Mouse (Mus musculus): ENCODE results near the gene Axl. TPM values are rescaled to one million over a fixed set of nuclear protein-coding genes. Genes with fewer than 3 reads are reported as not detected.

Axl gene
- polyA plus RNA-seq, 1 experiment from 2014 or later = 27.6 TPM

DNA sequence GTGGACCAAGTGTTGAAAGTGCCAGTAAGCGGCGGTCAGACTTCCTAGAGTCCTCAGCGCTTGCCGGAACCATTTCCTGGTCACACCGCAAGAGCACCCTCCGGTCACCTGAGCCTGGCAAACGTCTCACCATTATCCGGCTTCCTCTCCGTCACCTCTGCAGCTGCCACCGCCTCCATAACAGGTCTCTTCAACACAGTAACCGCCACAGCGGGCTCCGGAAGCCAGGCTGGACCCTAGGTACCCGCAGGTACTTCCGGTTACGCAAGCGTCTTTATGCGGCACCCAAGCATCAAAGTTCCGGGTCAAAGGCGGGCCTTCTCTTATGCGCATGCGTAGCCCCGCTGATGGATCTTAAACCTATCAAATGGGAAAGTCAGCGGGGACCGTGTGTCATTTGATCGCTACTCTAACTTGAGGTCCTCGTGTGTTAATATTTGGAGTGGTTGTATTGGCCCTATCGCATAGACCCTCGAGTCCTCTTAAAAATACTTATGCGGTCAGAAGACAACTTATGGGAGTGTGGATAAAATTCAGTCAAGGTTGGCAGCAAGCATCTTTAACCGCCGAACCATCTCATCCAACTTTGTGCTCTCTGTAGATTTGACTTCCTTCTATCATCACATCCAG is 69.6 kb downstream of the Axl start, which contains the start of gene Ccdc97:
Ccdc97 (minus strand) TSS at position 301 of the 630 bp plus-strand sequence.
- WGBS = 5% methylated on average over 32 of the region's 32 CpGs

DNA sequence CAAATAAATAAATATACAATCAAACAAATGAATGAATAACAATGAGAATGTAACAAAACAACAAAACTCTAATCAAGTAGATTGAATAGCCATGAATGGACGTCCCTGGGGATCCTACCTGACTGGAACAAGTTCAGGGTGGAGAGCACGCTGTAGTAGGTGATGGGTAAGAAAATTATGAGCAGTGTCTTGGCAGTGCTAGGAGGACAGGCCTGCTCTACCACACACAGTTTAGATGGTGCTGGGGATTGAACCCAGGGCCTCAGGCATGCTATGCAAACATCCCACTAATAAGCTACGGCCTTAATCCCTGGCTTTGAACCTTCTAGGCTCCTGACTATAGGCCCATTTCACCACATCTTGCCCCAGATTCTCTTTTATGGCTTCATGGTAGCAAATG is 71.0 kb downstream of the Axl start:
- H3K36me3 ChIP-seq = peaks cover 57% of the 10 kb centered on the region
- peaks cover 23% of the 10 kb centered on the region for H3K4me1 ChIP-seq
- no peaks in the 10 kb centered on the region for H3K27me3 ChIP-seq (replicated peaks)
- 92% methylated on average over 3 of the region's 3 CpGs for WGBS
- ATAC-seq (ENCODE audit: low FRiP score) = no peak
- peak overlapping the region; percentile 85 for H3K4me2 ChIP-seq
- H3K27ac ChIP-seq (replicated peaks) = no peak overlapping the region
- H3K4me3 ChIP-seq (replicated peaks) = no peak overlapping the region; the same call in 1 of the 2 replicates
- no peak overlapping the region for H3K9ac ChIP-seq (replicated peaks)
- H3K9me3 ChIP-seq (replicated peaks) = no peaks in the 10 kb centered on the region

More for the DNA sequence above, 69.6 kb downstream of the Axl start, which contains the start of gene Ccdc97:
- Histone ChIP-seq H3K9ac (replicated peaks) (peak within 1 kb of the TSS; percentile 74), H3K9me3 (replicated peaks) (no peaks in the 10 kb centered on the region), H3K4me2 (peak within 1 kb of the TSS; percentile 85), H3K36me3 (peaks cover 57% of the 10 kb centered on the region), H3K4me1 (peaks cover 23% of the 10 kb centered on the region), H3K27ac (replicated peaks) (peak within 1 kb of the TSS; percentile 88), H3K27me3 (replicated peaks) (no peaks in the 10 kb centered on the region), H3K4me3 (replicated peaks) (peak within 1 kb of the TSS; percentile 77)
- ATAC-seq (ENCODE audit: low FRiP score) = peak; percentile 84

DNA sequence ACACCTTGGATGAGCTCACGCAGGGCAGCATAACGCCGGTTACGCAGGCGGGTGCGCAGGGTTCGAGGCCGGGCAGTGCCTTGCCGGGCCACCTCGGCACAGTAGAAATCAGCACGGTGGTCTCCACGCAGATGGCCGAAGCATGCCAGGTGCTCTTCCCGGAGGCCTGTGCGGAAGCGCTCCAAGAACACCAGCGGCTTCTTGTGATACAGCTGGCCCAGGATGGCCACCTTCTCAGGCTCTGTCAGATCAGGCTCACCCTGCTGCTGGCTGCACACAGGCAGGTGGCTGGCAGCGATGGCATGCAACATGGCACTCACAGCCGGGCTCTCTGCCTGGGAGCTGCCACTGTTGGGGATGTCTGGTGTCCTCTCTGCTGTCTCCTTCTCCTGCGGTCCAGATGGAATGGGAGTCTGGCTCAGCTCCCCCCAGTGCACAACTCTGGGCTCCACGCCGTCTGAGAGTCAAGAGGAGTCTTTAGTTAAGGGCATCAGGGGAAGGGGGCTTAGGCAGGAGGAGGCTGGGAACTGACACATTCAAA is 72.7 kb downstream of the Axl start:
- Histone ChIP-seq H3K4me2 (no peak overlapping the region), H3K9ac (replicated peaks) (no peak overlapping the region), H3K36me3 (peaks cover 49% of the 10 kb centered on the region), H3K4me1 (peaks cover 25% of the 10 kb centered on the region), H3K27me3 (replicated peaks) (no peaks in the 10 kb centered on the region), H3K4me3 (replicated peaks) (no peak overlapping the region), H3K9me3 (replicated peaks) (no peaks in the 10 kb centered on the region), H3K27ac (replicated peaks) (no peak overlapping the region)
- 96% methylated on average over 22 of the region's 22 CpGs for WGBS
- ATAC-seq (ENCODE audit: low FRiP score) = no peak

DNA sequence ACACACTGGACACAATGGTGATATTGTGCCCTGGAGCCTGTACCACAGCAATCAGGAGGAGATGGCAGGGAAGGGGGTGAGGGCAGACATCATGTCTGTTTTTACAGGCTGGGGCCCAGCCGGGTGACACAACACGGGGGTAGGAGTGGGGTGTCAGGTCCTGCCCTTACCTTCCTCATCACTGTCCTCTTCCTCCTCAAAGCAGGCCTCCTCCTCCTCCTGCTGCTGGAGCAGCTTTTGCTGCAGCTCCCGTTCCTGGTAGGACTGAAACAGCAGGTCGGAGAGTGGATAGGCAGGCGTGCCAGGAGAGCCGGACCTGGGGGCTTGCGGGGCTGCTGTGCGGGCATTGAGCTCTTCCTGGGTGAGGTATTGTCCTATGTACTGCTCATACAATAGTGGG is 73.9 kb downstream of the Axl start:
- WGBS = 94% methylated on average over 8 of the region's 8 CpGs
- Histone ChIP-seq H3K4me2 (no peak overlapping the region), H3K27me3 (replicated peaks) (no peaks in the 10 kb centered on the region), H3K36me3 (peaks cover 41% of the 10 kb centered on the region), H3K4me1 (peaks cover 34% of the 10 kb centered on the region), H3K27ac (replicated peaks) (no peak overlapping the region), H3K4me3 (replicated peaks) (no peak overlapping the region), H3K9me3 (replicated peaks) (no peaks in the 10 kb centered on the region), H3K9ac (replicated peaks) (no peak overlapping the region)
- no peak for ATAC-seq (ENCODE audit: low FRiP score)

DNA sequence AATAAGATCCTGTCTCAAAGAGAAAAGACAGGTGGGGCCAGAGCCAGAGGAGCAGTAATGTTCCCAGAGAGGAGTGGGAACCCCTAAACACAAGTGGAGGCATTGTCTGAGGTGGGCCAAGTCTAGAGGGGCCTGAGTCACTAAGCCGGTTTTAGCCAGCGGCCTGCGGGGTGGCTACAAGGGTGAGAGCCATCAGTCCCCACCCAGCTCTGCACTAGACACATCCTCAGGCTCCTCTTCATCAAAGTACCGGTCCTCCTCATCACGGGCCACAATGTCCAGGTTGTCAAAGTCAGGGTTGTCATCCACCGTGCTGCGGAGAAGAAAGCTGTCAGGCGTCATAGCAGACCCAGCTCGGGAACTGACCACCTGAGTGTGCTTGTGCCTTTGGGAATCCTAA is 75.7 kb downstream of the Axl start:
- 90% methylated on average over 9 of the region's 9 CpGs for WGBS
- no peak overlapping the region for H3K4me2 ChIP-seq
- no peak overlapping the region for H3K27ac ChIP-seq (replicated peaks)
- peaks cover 41% of the 10 kb centered on the region for H3K36me3 ChIP-seq
- H3K27me3 ChIP-seq (replicated peaks) = no peaks in the 10 kb centered on the region
- H3K9me3 ChIP-seq (replicated peaks) = no peaks in the 10 kb centered on the region
- H3K4me1 ChIP-seq = peaks cover 23% of the 10 kb centered on the region
- no peak overlapping the region for H3K9ac ChIP-seq (replicated peaks)
- no peak for ATAC-seq (ENCODE audit: low FRiP score)
- no peak overlapping the region for H3K4me3 ChIP-seq (replicated peaks)

DNA sequence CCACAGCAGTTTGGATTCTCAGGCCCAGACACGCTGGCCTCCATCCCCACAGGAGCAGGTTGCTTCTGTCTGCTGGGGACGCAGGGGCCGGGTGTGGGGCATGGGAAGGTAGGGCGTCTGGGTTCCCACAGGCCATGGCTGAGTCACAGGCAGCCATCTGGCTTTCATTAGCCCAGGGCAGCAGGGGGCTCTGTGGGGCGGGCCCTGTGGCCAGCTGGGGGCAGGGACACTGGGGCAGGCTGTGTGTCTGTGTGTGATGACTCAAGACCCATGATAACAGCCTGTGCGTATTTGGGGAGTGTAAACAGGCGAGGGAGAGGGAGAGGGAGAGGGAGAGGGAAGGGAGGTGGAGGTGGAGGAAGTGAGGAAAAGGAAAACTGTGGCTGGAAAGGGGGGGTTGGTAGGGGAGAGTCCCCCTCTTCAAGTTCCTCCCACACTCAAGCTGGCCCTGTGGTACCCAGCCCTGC is 76.7 kb downstream of the Axl start:
- 33% methylated on average over 7 of the region's 7 CpGs for WGBS
- ATAC-seq (ENCODE audit: low FRiP score) = no peak
- H3K36me3 ChIP-seq = peaks cover 41% of the 10 kb centered on the region
- no peaks in the 10 kb centered on the region for H3K27me3 ChIP-seq (replicated peaks)
- H3K9ac ChIP-seq (replicated peaks) = no peak overlapping the region
- H3K4me1 ChIP-seq = peaks cover 14% of the 10 kb centered on the region
- no peak overlapping the region for H3K4me2 ChIP-seq
- H3K4me3 ChIP-seq (replicated peaks) = no peak overlapping the region
- H3K9me3 ChIP-seq (replicated peaks) = no peaks in the 10 kb centered on the region
- 0 out of 2 replicates have a peak overlapping the region, but pooled peaks have one; percentile 8 for H3K27ac ChIP-seq (replicated peaks)

DNA sequence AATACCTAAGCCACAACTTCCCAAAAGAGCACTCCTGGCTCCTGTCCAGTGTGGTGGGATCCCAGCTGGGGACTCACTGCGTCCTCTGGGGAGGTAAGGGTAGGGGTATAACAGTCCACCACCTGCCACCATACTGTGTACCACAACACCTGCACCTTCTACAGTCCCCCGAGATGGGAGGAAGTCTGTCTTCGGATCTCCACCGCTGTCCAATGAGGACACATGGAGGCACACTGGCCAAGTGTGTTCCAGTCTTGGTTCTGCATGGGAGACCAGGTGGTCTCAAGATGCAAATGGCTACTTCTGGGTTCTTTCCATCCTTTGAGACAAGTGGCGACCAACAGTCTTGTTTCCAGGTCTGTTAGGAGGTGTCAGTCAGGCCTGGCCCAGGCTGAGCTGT is 77.3 kb downstream of the Axl start:
- WGBS = 69% methylated on average over 5 of the region's 5 CpGs
- Histone ChIP-seq H3K4me1 (peaks cover 14% of the 10 kb centered on the region), H3K27ac (replicated peaks) (no peak overlapping the region), H3K36me3 (peaks cover 41% of the 10 kb centered on the region), H3K4me3 (replicated peaks) (no peak overlapping the region), H3K4me2 (no peak overlapping the region), H3K9me3 (replicated peaks) (no peaks in the 10 kb centered on the region), H3K9ac (replicated peaks) (no peak overlapping the region), H3K27me3 (replicated peaks) (no peaks in the 10 kb centered on the region)
- no peak for ATAC-seq (ENCODE audit: low FRiP score)

DNA sequence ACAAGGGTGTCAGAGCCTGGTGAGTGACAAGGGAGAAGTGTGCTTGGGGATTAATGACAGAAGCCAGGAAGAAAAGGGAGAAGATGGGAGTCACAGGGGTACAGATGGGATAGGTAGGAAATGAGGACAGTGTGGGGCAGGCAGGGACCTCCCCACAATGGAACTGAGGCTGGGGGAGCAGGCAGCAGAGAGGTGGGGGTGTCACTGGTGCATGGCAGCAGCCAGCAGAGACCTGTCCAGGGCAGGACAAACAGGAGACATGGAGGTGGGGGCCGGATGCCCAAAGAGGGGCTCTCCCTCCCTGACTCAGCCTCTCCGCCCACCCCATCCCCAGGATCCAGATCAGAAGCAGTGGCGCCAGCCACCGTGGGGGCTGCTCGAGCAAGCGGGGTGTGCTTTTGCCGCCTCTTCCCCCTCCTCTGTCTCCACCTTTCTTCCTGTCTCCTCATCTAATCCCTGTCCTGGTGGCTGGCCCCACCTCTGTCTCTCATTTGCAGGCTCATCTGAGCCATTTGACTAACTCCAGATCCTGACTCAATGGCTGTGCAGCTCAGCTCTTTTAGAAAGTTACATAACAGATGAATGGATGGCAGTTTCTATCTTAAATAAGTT is 77.9 kb downstream of the Axl start:
- WGBS = 30% methylated on average over 5 of the region's 7 CpGs
- Histone ChIP-seq H3K4me1 (peaks cover 14% of the 10 kb centered on the region), H3K9me3 (replicated peaks) (no peaks in the 10 kb centered on the region), H3K9ac (replicated peaks) (peak overlapping the region; percentile 28; the same call in 1 of the 2 replicates), H3K4me2 (peak overlapping the region; percentile 22), H3K36me3 (peaks cover 35% of the 10 kb centered on the region), H3K4me3 (replicated peaks) (no peak overlapping the region), H3K27me3 (replicated peaks) (no peaks in the 10 kb centered on the region), H3K27ac (replicated peaks) (no peak overlapping the region)
- 0 out of 2 replicates have a peak, but pooled peaks have one; percentile 20 for ATAC-seq (ENCODE audit: low FRiP score)

DNA sequence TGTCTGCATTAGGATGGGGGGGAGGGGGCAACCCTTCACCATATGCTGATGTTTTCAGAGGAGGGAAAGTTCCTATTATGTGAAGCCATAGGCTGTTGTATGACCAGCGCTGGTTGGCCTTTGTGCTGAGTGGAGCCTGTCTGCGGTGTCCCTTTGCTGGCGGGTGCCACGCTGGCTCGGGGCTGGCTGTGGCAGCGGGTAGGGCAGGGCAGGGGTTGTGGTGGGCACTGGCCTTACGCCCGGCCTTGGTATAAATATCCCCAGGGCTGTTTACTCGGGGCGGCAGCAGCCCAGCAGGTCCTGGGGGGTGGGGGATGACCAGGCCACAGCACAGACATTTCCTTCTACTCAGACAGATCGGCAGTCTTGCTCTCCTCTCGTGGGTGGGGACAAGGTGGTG is 78.5 kb downstream of the Axl start:
- 23% methylated on average over 12 of the region's 12 CpGs for WGBS
- H3K9me3 ChIP-seq (replicated peaks) = no peaks in the 10 kb centered on the region
- H3K27ac ChIP-seq (replicated peaks) = no peak overlapping the region
- H3K4me1 ChIP-seq = peaks cover 17% of the 10 kb centered on the region
- H3K4me2 ChIP-seq = peak overlapping the region; percentile 22; the same call in 1 of the 2 replicates
- no peak overlapping the region for H3K4me3 ChIP-seq (replicated peaks)
- H3K9ac ChIP-seq (replicated peaks) = no peak overlapping the region
- H3K36me3 ChIP-seq = peaks cover 29% of the 10 kb centered on the region
- no peaks in the 10 kb centered on the region for H3K27me3 ChIP-seq (replicated peaks)
- ATAC-seq (ENCODE audit: low FRiP score) = no peak

DNA sequence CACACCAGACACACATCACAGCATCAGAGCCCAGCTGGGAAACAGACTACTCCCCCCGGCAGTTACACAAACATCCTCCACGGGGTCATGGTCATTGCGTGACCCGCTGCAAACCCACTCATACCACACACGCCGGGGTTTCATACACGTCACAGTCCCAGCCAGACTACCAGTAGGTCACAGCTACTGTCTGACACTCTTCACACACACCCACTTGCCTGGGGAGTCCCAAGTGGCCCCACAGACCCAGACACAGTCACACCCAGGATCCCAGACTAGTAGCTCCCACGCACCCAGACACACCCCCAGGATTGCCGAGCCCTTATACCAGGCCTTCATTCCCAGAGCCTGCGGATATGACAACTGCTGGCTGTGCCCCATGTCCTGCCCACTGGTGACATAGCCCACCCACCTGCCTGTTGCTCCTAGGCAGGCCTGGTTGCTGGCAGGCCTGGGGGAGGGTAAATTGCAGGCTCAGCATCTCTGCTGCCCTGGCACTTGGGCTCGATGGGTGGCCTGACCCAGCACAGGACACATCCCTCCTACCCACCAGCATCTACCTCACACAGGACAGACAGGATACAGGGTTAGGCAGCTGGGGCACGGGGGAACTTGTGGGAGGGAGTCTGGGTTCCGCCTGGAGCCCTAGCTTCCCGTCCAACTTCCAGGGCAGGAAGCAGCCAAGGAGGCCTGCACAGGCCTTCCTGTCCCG is 80.8 kb downstream of the Axl start:
- Histone ChIP-seq H3K4me3 (replicated peaks) (no peak overlapping the region), H3K27ac (replicated peaks) (peak overlapping the region; percentile 48; the same call in 1 of the 2 replicates)

More for the DNA sequence above, 80.8 kb downstream of the Axl start:
- WGBS = 71% methylated on average over 15 of the region's 15 CpGs
- Histone ChIP-seq H3K27me3 (replicated peaks) (peaks cover 9% of the 10 kb centered on the region), H3K4me2 (no peak overlapping the region), H3K9ac (replicated peaks) (no peak overlapping the region), H3K9me3 (replicated peaks) (no peaks in the 10 kb centered on the region), H3K36me3 (peaks cover 6% of the 10 kb centered on the region), H3K4me1 (peaks cover 31% of the 10 kb centered on the region)
- ATAC-seq (ENCODE audit: low FRiP score) = no peak

All from neural tube, embryonic 15.5 days (tissue).